Mouse (Mus musculus): ENCODE results near the gene Frem1.

Gene Frem1

GRCm38 (mm10) chr4:82933698-82934210 is 118.4 kb downstream of the Frem1 start:
- DNase-seq (ENCODE audit: low read depth, low spot score) = peak; percentile 67

- DNase-seq (ENCODE audit: low read depth, low spot score) = no peak
Measured at GRCm38 (mm10) chr4:82930079-82930478, 122.1 kb downstream of the Frem1 start.

GRCm38 (mm10) chr4:82921962-82922361 is 130.2 kb downstream of the Frem1 start:
- no peak for DNase-seq (ENCODE audit: low read depth, low spot score)

- DNase-seq (ENCODE audit: low read depth, low spot score) = no peak
Measured at GRCm38 (mm10) chr4:82918625-82919024, 133.5 kb downstream of the Frem1 start.

GRCm38 (mm10) chr4:82916678-82917050 is 135.5 kb downstream of the Frem1 start:
- DNase-seq (ENCODE audit: low read depth, low spot score) = no peak

GRCm38 (mm10) chr4:82916003-82916677 is 136.0 kb downstream of the Frem1 start:
- DNase-seq (ENCODE audit: low read depth, low spot score) = no peak

GRCm38 (mm10) chr4:82915576-82915975 is 136.6 kb downstream of the Frem1 start:
- DNase-seq (ENCODE audit: low read depth, low spot score) = no peak

GRCm38 (mm10) chr4:82914601-82915143 is 137.5 kb downstream of the Frem1 start:
- DNase-seq (ENCODE audit: low read depth, low spot score) = no peak

GRCm38 (mm10) chr4:82895227-82895626 is 156.9 kb downstream of the Frem1 start:
- no peak for DNase-seq (ENCODE audit: low read depth, low spot score)

GRCm38 (mm10) chr4:82892247-82892646 is 159.9 kb downstream of the Frem1 start:
- DNase-seq (ENCODE audit: low read depth, low spot score) = no peak

GRCm38 (mm10) chr4:82891566-82891965 is 160.6 kb downstream of the Frem1 start:
- DNase-seq (ENCODE audit: low read depth, low spot score) = no peak

GRCm38 (mm10) chr4:82891049-82891448 is 161.1 kb downstream of the Frem1 start:
- no peak for DNase-seq (ENCODE audit: low read depth, low spot score)

GRCm38 (mm10) chr4:82890585-82890984 is 161.6 kb downstream of the Frem1 start:
- DNase-seq (ENCODE audit: low read depth, low spot score) = no peak

- DNase-seq (ENCODE audit: low read depth, low spot score) = peak; percentile 16
Measured at GRCm38 (mm10) chr4:82886148-82886547, 166.0 kb downstream of the Frem1 start.

- DNase-seq (ENCODE audit: low read depth, low spot score) = no peak
Measured at GRCm38 (mm10) chr4:82885535-82885913, 166.6 kb downstream of the Frem1 start.

- DNase-seq (ENCODE audit: low read depth, low spot score) = no peak
Measured at GRCm38 (mm10) chr4:82884636-82885534, 167.3 kb downstream of the Frem1 start, which contains the start of gene Cer1. TSS of gene Cer1 (minus strand) at chr4:82885148.

GRCm38 (mm10) chr4:82882500-82882899 is 169.6 kb downstream of the Frem1 start:
- peak; percentile 58 for DNase-seq (ENCODE audit: low read depth, low spot score)

GRCm38 (mm10) chr4:82881366-82881765 is 170.8 kb downstream of the Frem1 start:
- no peak for DNase-seq (ENCODE audit: low read depth, low spot score)

GRCm38 (mm10) chr4:82880243-82880642 is 171.9 kb downstream of the Frem1 start:
- DNase-seq (ENCODE audit: low read depth, low spot score) = no peak

GRCm38 (mm10) chr4:82879152-82879551 is 173.0 kb downstream of the Frem1 start:
- no peak for DNase-seq (ENCODE audit: low read depth, low spot score)

GRCm38 (mm10) chr4:82876656-82877055 is 175.5 kb downstream of the Frem1 start:
- DNase-seq (ENCODE audit: low read depth, low spot score) = no peak

- DNase-seq (ENCODE audit: low read depth, low spot score) = no peak
Measured at GRCm38 (mm10) chr4:82875532-82875931, 176.6 kb downstream of the Frem1 start.
